Mouse (Mus musculus) adrenal gland, postnatal 25 days (tissue): ENCODE measurements around the gene Krt28. TPM values are rescaled to one million over a fixed set of nuclear protein-coding genes. Genes with fewer than 3 reads are reported as not detected.
A peak's percentile ranks its signal among the peaks of the same experiment; 100 is the strongest.

Source experiments
- DNase-seq: peaks from one replicate; pipeline ENCODE4 v3.0.0; 2021; ENCODE audit warnings: mixed read lengths
- total RNA-seq: library from RNA; stranded (reverse); gene quantifications from 2 replicates; pipeline ENCODE4 v1.2.3, GENCODE M21; 2021

The Krt28 gene
- total RNA-seq, 1 experiment from 2014 or later = not detected

- DNase-seq = peak; percentile 13
Measured at GRCm38 (mm10) chr11:99364412-99364811, 10.3 kb downstream of the Krt28 start.

GRCm38 (mm10) chr11:99361423-99361822, 13.3 kb downstream of the Krt28 start:
- DNase-seq = no peak

- no peak for DNase-seq
Measured at GRCm38 (mm10) chr11:99351004-99351403, 23.7 kb downstream of the Krt28 start, which contains the start of gene Krt27. Gene Krt27, minus strand, starts transcription at chr11:99351104.

GRCm38 (mm10) chr11:99339299-99339847, 35.3 kb downstream of the Krt28 start:
- DNase-seq = no peak

- DNase-seq = no peak
Measured at GRCm38 (mm10) chr11:99337866-99338265, 36.8 kb downstream of the Krt28 start, which contains the start of gene Krt26. Gene Krt26, minus strand, starts transcription at chr11:99337966.

- no peak for DNase-seq
Measured at GRCm38 (mm10) chr11:99333426-99333825, 41.3 kb downstream of the Krt28 start.

- DNase-seq = no peak
Measured at GRCm38 (mm10) chr11:99329655-99330054, 45.0 kb downstream of the Krt28 start.

- DNase-seq = no peak
Measured at GRCm38 (mm10) chr11:99322851-99323250, 51.9 kb downstream of the Krt28 start, which contains the start of gene Krt25. Gene Krt25, minus strand, starts transcription at chr11:99322951.

- DNase-seq = no peak
Measured at GRCm38 (mm10) chr11:99321094-99321493, 53.6 kb downstream of the Krt28 start.

GRCm38 (mm10) chr11:99319127-99319526, 55.6 kb downstream of the Krt28 start:
- no peak for DNase-seq

GRCm38 (mm10) chr11:99316543-99316942, 58.2 kb downstream of the Krt28 start:
- DNase-seq = no peak

Other genes starting within 250 kb of the Krt28 start
- gene Ccr7, start 219.8 kb downstream of the Krt28 start, total RNA-seq = 0.21 TPM in 1 of 2 replicates, not detected in the other
- gene Smarce1, start 143.9 kb downstream of the Krt28 start, total RNA-seq = 63.5 and 101 TPM in 2 replicates
- 1.4 and 2.4 TPM in 2 replicates for gene Krt222, start 130.8 kb downstream of the Krt28 start, total RNA-seq
- gene Krt24, start 89.6 kb downstream of the Krt28 start, total RNA-seq = not detected in 2 replicates
- gene Krt25, start 52.0 kb downstream of the Krt28 start, total RNA-seq = not detected in 2 replicates
- gene Krt26, start 36.9 kb downstream of the Krt28 start, total RNA-seq = not detected in 2 replicates
- gene Krt27, start 23.8 kb downstream of the Krt28 start, total RNA-seq = not detected in 2 replicates
- gene Krt10, start 14.5 kb upstream of the Krt28 start, total RNA-seq = 4.3 and 7.7 TPM in 2 replicates
- gene Krt12, start 47.4 kb upstream of the Krt28 start, total RNA-seq = not detected in 2 replicates
- 0.15 TPM in 1 of 2 replicates, not detected in the other for gene Krt20, start 63.2 kb upstream of the Krt28 start, total RNA-seq
- gene Krt23, start 118.2 kb upstream of the Krt28 start, total RNA-seq = not detected in 2 replicates
- not detected in 2 replicates for gene Krt39, start 146.4 kb upstream of the Krt28 start, total RNA-seq
- gene Krt40, start 168.3 kb upstream of the Krt28 start, total RNA-seq = not detected in 2 replicates
- not detected in 2 replicates for gene Krtap3-3, start 176.0 kb upstream of the Krt28 start, total RNA-seq
- gene Krtap3-2, start 181.9 kb upstream of the Krt28 start, total RNA-seq = not detected in 2 replicates
- not detected in 2 replicates for gene Gm11939, start 184.6 kb upstream of the Krt28 start, total RNA-seq
- not detected in 2 replicates for gene Krtap3-1, start 191.7 kb upstream of the Krt28 start, total RNA-seq
- not detected in 2 replicates for gene Krtap1-5, start 206.1 kb upstream of the Krt28 start, total RNA-seq
- not detected in 2 replicates for gene Krtap1-4, start 208.8 kb upstream of the Krt28 start, total RNA-seq
- gene Krtap1-3, start 216.4 kb upstream of the Krt28 start, total RNA-seq = not detected in 2 replicates
- not detected in 2 replicates for gene Krtap9-3, start 223.2 kb upstream of the Krt28 start, total RNA-seq
- gene Gm11938, start 228.4 kb upstream of the Krt28 start, total RNA-seq = not detected in 2 replicates
- gene Gm11937, start 235.3 kb upstream of the Krt28 start, total RNA-seq = not detected in 2 replicates
- gene Krtap2-4, start 239.9 kb upstream of the Krt28 start, total RNA-seq = not detected in 2 replicates
- not detected in 2 replicates for gene Gm11562, start 245.5 kb upstream of the Krt28 start, total RNA-seq